Mouse (Mus musculus): ENCODE measurements around the gene Olfr686. TPM values are rescaled to one million over a fixed set of nuclear protein-coding genes. Genes with fewer than 3 reads are reported as not detected.

The Olfr686 gene
- polyA plus RNA-seq, 1 experiment from 2014 or later: not detected

Other genes starting within 250 kb of the Olfr686 start
- gene Olfr670, start 244.9 kb downstream of the Olfr686 start, polyA plus RNA-seq (2015; fragmentation: Nextera tagmentation; extraction: Ambion mirVana): not detected in 2 replicates
- gene Olfr671, start 228.4 kb downstream of the Olfr686 start, polyA plus RNA-seq (2015; fragmentation: Nextera tagmentation; extraction: Ambion mirVana): not detected in 2 replicates
- gene Olfr672, start 205.5 kb downstream of the Olfr686 start, polyA plus RNA-seq (2015; fragmentation: Nextera tagmentation; extraction: Ambion mirVana): 0.21 TPM in 1 of 2 replicates, not detected in the other
- gene Olfr675, start 179.0 kb downstream of the Olfr686 start, polyA plus RNA-seq (2015; fragmentation: Nextera tagmentation; extraction: Ambion mirVana): not detected in 2 replicates
- not detected in 2 replicates for gene Olfr676, start 174.8 kb downstream of the Olfr686 start, polyA plus RNA-seq (2015; fragmentation: Nextera tagmentation; extraction: Ambion mirVana)
- gene Olfr677, start 156.1 kb downstream of the Olfr686 start, polyA plus RNA-seq (2015; fragmentation: Nextera tagmentation; extraction: Ambion mirVana): not detected in 2 replicates
- 0.08 TPM in 1 of 2 replicates, not detected in the other for gene Olfr678, start 143.0 kb downstream of the Olfr686 start, polyA plus RNA-seq (2015; fragmentation: Nextera tagmentation; extraction: Ambion mirVana)
- gene Olfr679, start 126.3 kb downstream of the Olfr686 start, polyA plus RNA-seq (2015; fragmentation: Nextera tagmentation; extraction: Ambion mirVana): 0.45 TPM in 1 of 2 replicates, not detected in the other
- gene Olfr680-ps1, start 114.7 kb downstream of the Olfr686 start, polyA plus RNA-seq (2015; fragmentation: Nextera tagmentation; extraction: Ambion mirVana): not detected in 2 replicates
- not detected in 2 replicates for gene Olfr681, start 90.6 kb downstream of the Olfr686 start, polyA plus RNA-seq (2015; fragmentation: Nextera tagmentation; extraction: Ambion mirVana)
- gene Olfr683, start 60.5 kb downstream of the Olfr686 start, polyA plus RNA-seq (2015; fragmentation: Nextera tagmentation; extraction: Ambion mirVana): 0.27 TPM in 1 of 2 replicates, not detected in the other
- not detected in 2 replicates for gene Olfr684, start 43.8 kb downstream of the Olfr686 start, polyA plus RNA-seq (2015; fragmentation: Nextera tagmentation; extraction: Ambion mirVana)
- gene Olfr685, start 21.5 kb downstream of the Olfr686 start, polyA plus RNA-seq (2015; fragmentation: Nextera tagmentation; extraction: Ambion mirVana): 0.13 TPM in 1 of 2 replicates, not detected in the other
- not detected in 2 replicates for gene Olfr688, start 80.6 kb upstream of the Olfr686 start, polyA plus RNA-seq (2015; fragmentation: Nextera tagmentation; extraction: Ambion mirVana)
- gene Olfr689, start 103.7 kb upstream of the Olfr686 start, polyA plus RNA-seq (2015; fragmentation: Nextera tagmentation; extraction: Ambion mirVana): 0.08 TPM in 1 of 2 replicates, not detected in the other
- gene Olfr690, start 126.6 kb upstream of the Olfr686 start, polyA plus RNA-seq (2015; fragmentation: Nextera tagmentation; extraction: Ambion mirVana): not detected in 2 replicates
- 0.35 and 0.51 TPM in 2 replicates for gene Olfr691, start 134.8 kb upstream of the Olfr686 start, polyA plus RNA-seq (2015; fragmentation: Nextera tagmentation; extraction: Ambion mirVana)
- not detected in 2 replicates for gene Olfr692, start 160.7 kb upstream of the Olfr686 start, polyA plus RNA-seq (2015; fragmentation: Nextera tagmentation; extraction: Ambion mirVana)
- gene Gm5901, start 167.6 kb upstream of the Olfr686 start, polyA plus RNA-seq (2015; fragmentation: Nextera tagmentation; extraction: Ambion mirVana): not detected in 2 replicates
- 41.8 and 48.3 TPM in 2 replicates for gene Fam160a2, start 192.6 kb upstream of the Olfr686 start, polyA plus RNA-seq (2015; fragmentation: Nextera tagmentation; extraction: Ambion mirVana)
- 0.10 TPM in 1 of 2 replicates, not detected in the other for gene Cnga4, start 197.1 kb upstream of the Olfr686 start, polyA plus RNA-seq (2015; fragmentation: Nextera tagmentation; extraction: Ambion mirVana)
- gene Cckbr, start 218.2 kb upstream of the Olfr686 start, polyA plus RNA-seq (2015; fragmentation: Nextera tagmentation; extraction: Ambion mirVana): 0.48 and 0.52 TPM in 2 replicates

All from embryonic facial prominence, embryonic 13.5 days (tissue).